Mouse (Mus musculus): ENCODE data around the gene Olfr1030.
"Not testable (repeated sequence)": the region's sequence is repeated elsewhere in the genome, so short reads cannot be mapped to it uniquely, and the experiment has no call there.

Olfr1030 gene

GRCm38 (mm10) chr2:85978976-85979375 is at the start of gene Olfr1030:
TSS of gene Olfr1030 (plus strand) at chr2:85979276.
- DNase-seq (ENCODE audit: extremely low read depth, low read depth), result no peak

- DNase-seq (ENCODE audit: extremely low read depth, low read depth), result no peak
Measured at GRCm38 (mm10) chr2:85950137-85950536, 28.9 kb upstream of the Olfr1030 start, which contains the start of gene Olfr1028. TSS of gene Olfr1028 (plus strand) at chr2:85950437.

DNA sequence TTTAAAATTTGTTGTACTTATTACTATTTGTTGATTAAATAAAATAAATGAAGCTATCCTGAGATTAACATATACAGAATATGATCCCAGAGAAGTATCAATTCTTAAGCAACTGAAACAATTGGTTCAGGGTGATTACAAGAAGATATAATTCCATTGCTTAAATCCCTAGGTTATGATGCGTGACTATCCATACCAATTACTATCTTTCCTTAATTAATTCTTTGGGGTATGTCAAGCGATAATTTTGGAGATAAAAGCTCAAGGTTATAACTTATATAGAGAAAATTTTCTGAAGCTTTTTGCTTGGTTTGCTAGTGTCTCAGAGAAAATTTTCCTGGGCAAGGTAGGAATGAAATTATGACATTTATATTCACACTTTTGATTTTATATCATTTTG is 5.5 kb upstream of the Olfr1030 start, which contains the start of gene Olfr1029:
Olfr1029 (plus strand) TSS at position 301 of the 400 bp plus-strand sequence.
- no peak for DNase-seq (ENCODE audit: extremely low read depth, low read depth)

DNA sequence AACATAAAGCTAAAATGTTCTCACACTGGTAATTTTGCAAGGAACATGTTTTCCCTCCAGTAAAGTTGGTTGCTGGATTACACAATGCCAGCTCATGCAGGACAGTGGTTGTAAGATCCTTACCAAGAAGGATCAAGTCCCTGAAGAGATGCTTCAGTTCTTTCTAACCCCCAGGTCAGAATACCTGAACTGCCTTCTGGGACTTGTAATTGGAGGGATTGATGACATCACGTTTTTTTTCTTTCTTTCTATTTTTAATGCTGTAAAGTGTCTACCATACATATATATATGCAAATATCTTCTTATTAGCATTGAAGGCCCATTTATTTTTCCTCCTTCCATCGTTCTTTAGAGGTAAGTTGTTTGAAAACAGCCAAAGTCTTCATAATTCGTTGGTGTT is 10.9 kb downstream of the Olfr1030 start, which contains the start of gene Olfr1031:
Olfr1031 (plus strand) TSS at position 301 of the 400 bp plus-strand sequence.
- DNase-seq (ENCODE audit: extremely low read depth, low read depth), result no peak

DNA sequence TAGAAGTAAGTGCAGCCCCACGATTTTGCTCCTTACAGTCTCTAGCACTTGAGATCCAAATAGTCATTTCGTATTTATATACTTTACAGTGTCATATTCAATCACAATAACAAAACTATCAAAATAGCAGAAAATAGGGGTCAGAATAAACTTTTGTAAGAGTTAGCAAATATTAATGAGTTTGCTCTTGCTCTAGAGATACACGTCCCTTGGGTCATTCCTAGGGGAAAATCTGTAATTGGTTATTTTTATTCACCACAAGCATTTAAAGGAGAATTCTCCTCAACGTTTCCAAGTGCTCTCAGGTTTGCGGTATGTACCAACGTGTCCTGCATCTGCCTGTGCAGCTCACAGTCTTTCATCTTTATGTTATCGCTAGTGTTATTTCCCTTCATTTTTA is 26.2 kb downstream of the Olfr1030 start, which contains the start of gene Olfr1032:
Olfr1032 (plus strand) TSS at position 301 of the 400 bp plus-strand sequence.
- DNase-seq (ENCODE audit: extremely low read depth, low read depth), result no peak

DNA sequence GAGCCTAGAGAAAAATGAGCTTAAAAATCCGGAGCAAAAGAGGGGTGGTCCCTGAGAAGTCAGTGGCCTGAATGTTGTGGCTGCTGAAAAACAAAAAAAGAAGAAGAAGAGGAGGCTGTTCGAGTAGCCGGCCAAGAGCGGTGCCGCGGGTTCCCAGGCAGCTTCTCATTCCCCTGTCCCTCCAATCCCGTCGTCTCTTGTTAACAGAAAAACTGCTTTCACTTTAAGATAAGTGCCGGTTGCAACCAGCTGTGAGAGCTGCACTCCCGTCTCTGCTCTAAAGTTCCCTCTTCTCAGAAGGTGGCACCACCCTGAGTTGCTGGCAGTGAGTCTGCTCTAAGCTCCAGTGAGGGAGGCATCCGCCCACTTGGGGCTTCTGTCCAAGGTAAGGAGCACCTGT is 41.3 kb downstream of the Olfr1030 start, which contains the start of gene Olfr1033:
Olfr1033 (plus strand) TSS at position 228 of the 400 bp plus-strand sequence.
- DNase-seq (ENCODE audit: extremely low read depth, low read depth), result not testable (repeated sequence)

DNA sequence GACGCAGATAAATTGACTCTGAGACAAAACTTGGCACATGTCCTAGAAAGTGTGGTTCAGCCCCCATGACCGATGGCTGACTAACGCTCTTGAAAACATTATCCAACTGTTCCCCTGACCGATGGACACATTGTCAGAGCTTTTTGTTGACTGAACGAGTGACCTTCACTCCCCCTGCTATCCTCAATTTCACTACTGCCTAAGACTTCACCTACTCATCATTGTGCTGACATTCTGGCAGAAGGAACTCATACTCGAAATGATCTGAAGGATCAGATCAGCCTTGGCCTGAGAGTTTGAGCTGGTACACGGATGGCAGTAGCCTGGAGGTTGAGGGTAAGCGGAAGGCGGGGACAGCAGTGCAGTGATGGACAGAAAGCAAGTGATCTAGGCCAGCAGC is 42.4 kb downstream of the Olfr1030 start:
- DNase-seq (ENCODE audit: extremely low read depth, low read depth), result not testable (repeated sequence)

Measured in MEL-GATA-1-ER (cell line).